Mouse (Mus musculus): ENCODE results near the gene Twf2.

Twf2 gene

GRCm38 (mm10) chr9:106258990-106259389 lies 56.1 kb downstream of the Twf2 start:
- Histone ChIP-seq H3K36me3 (ENCODE audit: control insufficient read depth, insufficient read depth, low read length, poor library complexity, severe bottlenecking) (no peaks in the 10 kb centered on the region), H3K27me3 (ENCODE audit: control insufficient read depth, insufficient read depth, low read length, poor library complexity, severe bottlenecking) (no peaks in the 10 kb centered on the region)
- DNase-seq (ENCODE audit: low read depth, low spot score): no peak

- peak; percentile 20 for DNase-seq (ENCODE audit: low read depth, low spot score)
- Histone ChIP-seq H3K36me3 (ENCODE audit: control insufficient read depth, insufficient read depth, low read length, poor library complexity, severe bottlenecking) (no peaks in the 10 kb centered on the region), H3K27me3 (ENCODE audit: control insufficient read depth, insufficient read depth, low read length, poor library complexity, severe bottlenecking) (no peaks in the 10 kb centered on the region)
These were observed 58.1 kb downstream of the Twf2 start for GRCm38 (mm10) chr9:106261058-106261457.

DNA sequence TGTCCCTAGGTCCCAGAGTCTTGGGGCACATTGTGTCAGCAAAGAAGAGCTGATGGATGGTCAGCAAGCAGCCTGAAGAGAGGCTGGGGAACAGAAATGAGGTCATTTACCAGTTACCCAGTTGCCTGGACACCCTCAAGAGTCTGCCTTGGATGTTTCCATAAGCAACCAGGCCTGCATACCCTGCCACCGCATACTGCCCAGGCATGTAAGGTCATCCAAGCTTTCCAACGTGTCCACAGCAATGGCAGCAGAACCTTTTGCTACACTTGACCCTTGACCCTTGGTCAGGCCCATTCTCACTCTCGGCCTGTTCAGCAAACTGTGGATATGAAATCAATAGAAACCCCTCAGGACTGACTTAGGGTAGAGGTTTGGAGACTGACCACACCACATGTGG lies 58.6 kb downstream of the Twf2 start:
- Histone ChIP-seq H3K27me3 (ENCODE audit: control insufficient read depth, insufficient read depth, low read length, poor library complexity, severe bottlenecking) (no peaks in the 10 kb centered on the region), H3K36me3 (ENCODE audit: control insufficient read depth, insufficient read depth, low read length, poor library complexity, severe bottlenecking) (no peaks in the 10 kb centered on the region)
- no peak for DNase-seq (ENCODE audit: low read depth, low spot score)

DNA sequence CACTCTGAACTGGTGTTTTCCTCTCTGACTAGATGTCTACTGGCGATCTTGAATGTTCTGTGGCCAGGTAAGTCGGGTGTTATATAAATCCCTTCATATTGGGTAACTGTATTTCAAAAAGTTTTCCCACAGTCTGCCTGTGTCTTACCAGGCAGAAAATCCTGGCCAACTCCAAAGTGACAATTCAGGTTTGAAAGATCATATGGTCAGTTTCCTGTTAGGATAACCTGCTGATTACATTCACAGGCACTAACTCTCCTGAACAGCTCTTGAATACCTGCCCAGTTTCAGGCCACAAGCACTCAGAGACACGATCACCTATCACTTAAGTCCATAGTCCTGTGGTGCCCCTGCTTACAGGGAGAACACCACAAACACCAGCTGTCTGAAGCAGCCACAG lies 59.2 kb downstream of the Twf2 start:
- Histone ChIP-seq H3K36me3 (ENCODE audit: control insufficient read depth, insufficient read depth, low read length, poor library complexity, severe bottlenecking) (no peaks in the 10 kb centered on the region), H3K27me3 (ENCODE audit: control insufficient read depth, insufficient read depth, low read length, poor library complexity, severe bottlenecking) (no peaks in the 10 kb centered on the region)
- DNase-seq (ENCODE audit: low read depth, low spot score): no peak

GRCm38 (mm10) chr9:106263381-106263924 lies 60.5 kb downstream of the Twf2 start:
- Histone ChIP-seq H3K27me3 (ENCODE audit: control insufficient read depth, insufficient read depth, low read length, poor library complexity, severe bottlenecking) (no peaks in the 10 kb centered on the region), H3K36me3 (ENCODE audit: control insufficient read depth, insufficient read depth, low read length, poor library complexity, severe bottlenecking) (no peaks in the 10 kb centered on the region)
- no peak for DNase-seq (ENCODE audit: low read depth, low spot score)
